Mouse (Mus musculus): ENCODE measurements around the gene Gab1.

The Gab1 gene

DNA sequence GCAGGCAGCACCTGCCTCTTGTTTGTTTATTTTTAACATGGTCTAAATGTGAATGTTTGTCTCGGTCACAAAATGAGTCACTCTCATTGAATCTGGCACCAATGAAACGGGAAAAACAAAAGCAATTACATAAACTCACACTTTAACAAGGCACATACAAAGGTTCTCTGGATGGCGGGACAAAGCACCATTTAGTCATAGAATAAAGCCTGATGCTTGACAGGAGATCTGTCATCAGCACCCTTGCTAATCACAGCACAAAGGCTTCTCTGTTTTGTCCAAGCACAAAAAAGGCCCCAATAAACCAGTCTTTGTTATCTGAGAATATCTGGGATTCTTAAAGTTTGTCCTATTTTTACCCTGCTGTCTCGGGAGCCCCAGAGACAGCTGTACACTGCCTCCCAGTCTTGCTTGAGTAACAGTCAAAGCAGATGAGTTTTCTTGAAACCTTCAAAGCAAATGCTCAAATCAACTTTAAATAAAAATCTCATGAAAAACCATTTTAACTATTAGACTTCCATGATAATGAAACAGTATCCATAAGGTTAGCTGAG, 76.2 kb downstream of the Gab1 start:
- DNase-seq: no peak

DNA sequence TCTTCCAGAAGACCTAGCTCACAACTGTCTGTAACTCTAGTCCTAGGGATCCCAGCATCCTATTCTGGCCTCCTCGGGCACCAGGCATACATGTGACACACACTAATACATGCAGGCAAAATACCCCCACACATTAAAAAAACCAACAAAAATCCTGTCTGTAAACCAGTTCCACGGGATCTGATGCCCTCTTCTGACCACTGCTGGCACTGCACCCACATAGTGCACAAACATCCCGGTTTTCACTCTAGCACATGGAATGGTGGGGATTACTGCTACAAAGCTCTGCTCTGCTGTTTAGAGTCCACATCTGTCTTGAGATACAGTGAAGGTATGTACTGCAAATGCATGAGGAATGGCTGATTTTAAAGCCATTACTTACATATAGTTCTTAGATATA, 81.5 kb downstream of the Gab1 start:
- DNase-seq: no peak

DNA sequence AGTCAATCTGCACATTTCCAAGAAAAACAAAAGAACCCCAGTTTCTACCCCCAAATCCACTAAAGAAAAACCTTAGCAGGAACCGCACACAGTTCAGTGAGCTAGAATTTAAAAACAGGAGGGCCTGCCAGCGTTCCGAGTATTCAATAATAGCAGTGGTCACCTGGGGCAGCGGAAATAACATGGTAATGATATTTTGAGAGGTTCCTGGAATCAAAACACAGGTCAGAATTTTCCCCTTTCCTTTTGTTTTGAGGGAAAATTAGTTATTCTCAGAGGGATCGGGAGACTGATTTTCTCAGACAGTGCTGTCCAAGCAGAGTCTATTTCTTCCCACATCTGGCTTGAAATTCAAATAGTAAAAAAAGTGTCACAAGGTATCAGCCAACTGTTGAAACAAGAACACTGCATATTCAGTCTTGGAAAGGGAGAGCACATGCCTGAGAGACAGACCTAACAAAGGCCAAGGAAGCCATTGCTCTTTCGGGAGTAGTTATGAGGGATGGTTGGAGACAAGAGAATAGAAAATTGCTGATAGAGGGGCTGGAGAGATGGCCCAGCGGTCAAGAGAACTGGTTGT, 82.0 kb downstream of the Gab1 start:
- DNase-seq: no peak

DNA sequence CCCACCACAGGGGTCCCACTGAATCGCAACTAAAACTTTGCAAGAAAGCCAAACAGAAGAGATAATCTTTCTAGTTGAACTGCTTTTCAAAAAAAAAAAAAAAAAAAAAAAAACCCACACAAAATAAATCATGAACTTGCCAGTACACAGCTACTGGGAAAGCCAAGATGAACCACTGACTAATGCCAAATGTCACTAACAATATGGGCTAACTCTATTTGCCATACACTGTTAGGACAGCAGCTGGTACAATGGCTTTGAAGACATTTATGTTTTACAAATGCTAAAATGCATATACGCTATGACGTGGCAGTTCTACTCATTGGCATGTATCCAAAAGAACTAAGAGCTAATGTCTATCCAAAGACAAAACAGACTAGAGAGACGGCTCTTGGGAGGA, 84.2 kb downstream of the Gab1 start:
- DNase-seq: no peak

DNA sequence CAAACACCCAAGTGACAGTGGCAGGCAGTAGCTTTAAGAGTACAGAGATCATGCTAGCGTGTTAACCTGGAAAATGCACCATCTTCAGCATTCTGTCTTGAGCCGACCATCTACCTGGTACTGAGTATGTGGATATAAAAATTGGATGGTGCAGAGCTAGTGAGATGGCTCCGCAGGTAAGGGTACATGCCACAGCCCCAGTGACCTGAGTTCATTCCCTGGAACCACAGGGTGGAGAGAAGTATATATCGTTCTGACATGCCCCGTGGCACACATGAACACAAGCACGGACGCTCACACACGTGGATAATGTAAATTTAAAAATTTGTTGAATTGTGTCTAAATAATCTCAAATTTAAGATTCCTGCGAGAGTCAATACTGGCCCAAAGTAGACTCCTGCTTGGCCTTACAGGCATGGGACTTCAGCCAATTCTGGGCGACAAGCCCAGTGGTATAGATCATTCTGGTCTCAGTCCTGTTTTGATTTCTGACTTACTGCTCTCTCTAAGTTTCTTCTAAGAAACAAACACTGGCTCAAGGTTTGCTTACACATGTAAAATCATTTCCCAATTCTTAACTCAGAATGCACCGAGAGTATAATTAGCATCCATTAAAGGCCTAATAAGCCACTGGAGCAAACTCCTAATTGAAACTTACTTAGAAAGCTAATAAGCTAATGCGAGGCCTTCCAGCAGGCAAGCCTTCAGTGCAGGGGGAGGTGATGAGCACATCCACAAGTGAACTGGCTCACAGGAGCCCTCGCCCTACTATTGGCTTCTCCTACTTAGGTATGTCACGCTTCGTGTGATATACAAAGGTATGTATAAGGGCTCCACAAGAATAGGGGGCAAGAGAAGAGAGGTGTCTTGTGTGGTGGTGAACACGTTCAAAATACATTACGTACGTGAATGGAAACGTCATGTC, 85.5 kb downstream of the Gab1 start:
- DNase-seq: no peak

DNA sequence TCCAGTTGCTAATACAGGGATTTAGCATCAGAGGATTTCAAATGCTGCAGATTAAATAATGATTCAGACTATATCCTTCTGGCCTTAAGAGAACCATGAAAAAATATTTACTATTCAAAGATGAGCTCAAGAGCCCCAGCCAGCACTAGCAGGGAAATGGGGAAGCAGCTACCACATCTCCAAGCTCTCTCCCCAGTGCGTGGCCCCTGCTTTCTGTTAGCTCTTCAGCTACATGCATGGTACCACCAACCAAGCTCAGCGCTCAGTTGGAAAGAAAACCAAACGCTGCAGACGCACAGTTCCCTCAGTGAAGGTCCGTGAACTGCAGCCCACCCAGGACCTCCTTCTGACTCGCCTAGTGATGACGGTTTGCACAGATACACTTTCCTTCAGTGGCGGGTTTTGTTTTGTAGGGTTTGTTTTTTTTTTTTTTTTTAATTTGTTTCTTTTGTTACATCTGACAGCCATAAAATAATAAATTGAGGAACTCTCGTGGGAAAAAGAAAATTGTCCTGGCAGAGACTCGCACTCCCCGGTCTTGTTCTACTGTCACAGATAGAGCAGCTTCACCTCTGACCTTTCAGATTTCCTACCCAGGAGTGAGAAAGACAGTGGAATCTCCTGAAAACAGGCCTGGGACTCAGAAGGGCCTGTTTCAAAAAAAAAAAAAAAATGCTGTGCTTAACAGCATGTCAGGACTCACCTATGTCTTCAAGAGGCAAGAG, 86.4 kb downstream of the Gab1 start:
- peak in 1 of 2 experiments; percentile 55 for DNase-seq

DNA sequence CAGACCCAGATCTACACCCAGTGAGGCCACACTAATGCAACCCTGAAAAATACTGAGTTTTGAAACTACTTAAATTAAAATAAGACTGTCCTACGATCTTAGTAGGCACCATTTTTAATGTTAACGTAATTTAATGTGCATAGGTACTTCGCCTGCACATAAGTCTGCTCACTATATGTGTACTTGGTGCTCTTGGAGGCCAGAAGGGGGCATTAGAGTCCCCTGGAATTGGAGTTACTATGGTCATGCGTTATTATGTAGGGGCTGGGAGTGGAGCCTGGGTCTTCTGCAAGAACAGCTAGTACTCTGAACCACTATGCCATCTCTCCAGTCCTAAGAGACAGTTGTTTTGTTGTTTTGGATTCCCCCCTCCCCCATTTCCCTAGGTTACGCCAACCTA, 88.1 kb downstream of the Gab1 start:
- no peak for DNase-seq

DNA sequence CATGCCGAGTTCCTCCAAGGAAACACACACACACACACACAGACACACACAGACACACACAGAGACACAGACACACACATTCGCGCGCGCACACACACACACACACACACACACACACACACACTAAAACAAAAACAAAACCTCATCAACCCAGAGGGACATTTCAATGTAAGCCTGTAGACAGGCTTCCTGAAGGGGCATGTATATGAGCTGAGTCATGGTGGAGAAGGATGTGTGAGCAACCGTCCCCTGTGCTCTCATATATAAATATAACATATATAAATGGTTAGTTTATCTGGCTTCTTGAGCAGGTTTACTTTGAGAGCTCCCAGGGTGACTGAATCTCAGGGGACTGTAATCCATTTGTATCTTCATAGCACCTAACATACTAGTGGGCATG, 91.0 kb downstream of the Gab1 start:
- no peak for DNase-seq

DNA sequence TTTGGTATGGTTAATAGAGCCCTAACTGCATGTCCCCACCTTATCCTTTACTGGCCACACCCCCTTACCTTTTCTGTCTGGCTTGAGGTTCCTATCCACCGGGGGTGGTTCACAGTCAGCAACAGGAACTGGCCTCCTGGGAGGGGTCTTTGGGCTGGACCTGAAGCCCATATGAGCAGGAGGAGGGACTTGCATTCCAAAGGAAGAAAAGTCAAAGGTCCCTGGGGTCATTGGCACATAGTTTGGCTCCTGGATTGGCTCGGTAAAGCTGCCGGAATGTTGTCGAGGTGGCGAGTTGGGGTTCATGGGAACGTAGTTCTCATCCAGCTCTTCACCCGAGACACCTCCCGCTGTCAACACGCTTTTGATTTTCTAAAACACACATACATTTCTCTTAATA, 95.8 kb downstream of the Gab1 start:
- DNase-seq: peak in 1 of 2 experiments; percentile 26

DNA sequence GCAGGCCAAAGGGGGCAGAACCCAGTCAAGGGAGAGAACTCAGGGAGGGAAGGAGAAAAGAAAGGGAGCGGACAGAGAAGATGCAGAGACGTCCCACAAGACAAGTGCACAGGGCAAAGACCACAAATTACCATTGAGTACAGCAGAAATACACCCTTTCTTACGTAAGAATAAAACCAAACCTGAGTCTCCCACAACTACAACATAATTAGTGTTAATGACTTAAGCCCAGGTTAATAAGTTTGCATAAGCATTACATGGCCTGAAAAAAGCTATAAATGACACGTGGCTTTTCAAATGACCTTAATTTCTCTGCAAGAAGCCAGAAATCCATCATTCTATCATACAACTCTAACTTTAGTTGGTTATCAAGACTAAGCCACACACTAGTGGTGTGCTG, 97.0 kb downstream of the Gab1 start:
- peak in 1 of 2 experiments; percentile 28 for DNase-seq

DNA sequence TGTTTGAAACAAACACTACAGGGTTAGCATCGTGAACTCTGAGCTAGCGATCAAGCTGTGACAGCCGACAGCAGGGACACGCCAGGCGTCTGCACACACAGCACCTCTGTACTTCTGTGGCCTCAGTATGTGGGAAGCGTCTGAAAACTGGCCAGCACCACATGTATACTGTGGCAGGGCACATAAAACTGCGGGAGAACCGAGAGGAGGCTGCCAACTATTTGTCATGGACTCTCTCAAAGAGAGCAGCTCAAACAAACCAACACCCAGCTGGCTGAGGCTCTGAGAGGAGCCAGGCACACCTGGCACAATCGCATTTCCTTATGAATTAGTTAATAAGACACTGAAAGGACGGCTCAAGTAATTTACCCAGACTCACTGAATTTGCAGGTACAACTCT, 99.0 kb downstream of the Gab1 start:
- no peak for DNase-seq

DNA sequence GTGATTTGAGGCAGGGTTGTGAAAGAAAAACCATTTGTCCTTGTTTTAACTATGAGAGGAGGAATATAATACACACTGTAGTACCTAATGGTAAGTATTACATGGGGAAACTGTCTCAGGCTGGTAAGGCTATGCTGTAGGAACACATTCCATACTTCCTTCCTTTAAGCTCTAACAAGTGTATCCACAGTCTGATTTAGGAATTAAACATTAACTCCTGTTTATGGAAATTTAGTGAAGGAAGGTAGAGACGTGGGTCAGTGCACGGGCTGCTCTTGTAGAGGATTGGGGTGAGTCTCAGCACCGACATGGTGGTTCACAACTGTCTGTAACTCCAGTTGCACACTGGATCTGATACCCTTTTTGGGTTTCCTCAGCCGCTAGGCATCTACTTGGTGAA, 100.0 kb downstream of the Gab1 start:
- no peak for DNase-seq

DNA sequence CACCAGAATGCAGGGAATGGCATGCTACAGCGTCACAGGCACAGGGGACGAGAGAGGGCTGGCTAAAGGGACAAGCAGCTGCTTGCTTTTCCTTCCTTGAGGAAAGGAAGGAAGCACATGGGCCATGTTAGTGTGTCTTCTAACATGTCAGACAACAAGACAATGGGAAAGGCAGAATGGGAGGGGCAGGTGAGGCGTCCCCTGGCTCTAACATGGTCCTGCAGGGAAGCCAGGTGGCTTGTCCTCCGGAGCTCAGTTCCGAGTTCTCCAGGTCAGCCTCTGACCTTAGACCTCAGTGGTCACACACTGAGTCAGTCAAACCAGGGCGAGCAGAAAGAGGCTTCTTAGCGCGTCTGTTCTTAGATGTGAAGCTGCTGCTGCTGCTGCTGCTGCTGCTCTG, 103.9 kb downstream of the Gab1 start:
- no peak for DNase-seq

DNA sequence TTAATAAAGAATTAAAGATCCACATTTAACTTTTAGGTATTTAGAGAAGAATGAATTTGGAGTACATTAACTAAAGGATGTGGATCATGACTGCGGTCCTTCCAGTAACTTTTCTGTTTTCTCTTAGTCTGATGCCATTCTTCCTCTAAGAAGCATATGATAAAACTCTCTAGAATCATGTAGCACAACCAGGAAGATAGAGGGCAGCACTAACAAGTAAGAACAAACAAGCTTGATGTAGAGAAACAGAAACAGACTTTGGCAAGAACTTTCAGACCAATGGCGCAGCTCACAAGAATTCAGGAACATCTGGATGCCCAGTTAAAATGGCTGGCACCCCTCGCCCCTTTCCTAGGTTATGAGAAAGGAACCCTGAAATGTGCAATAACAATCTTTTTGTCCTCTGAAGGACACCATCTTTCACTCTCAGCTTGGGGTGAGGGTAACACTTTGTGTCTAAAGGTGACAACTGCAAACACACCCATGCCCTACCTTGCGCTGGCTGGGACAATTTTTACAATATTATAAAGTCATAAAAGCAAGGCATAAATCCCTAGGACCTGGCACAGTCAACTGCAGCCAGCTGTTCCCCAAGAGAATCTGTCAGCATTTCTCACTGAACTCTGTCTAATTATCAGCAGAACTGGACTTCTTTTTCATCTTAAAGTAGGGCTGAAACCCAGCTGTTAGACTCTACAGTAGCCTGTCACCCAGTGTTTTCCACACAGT, 107.4 kb downstream of the Gab1 start:
- peak in 1 of 2 experiments; percentile 47 for DNase-seq

DNA sequence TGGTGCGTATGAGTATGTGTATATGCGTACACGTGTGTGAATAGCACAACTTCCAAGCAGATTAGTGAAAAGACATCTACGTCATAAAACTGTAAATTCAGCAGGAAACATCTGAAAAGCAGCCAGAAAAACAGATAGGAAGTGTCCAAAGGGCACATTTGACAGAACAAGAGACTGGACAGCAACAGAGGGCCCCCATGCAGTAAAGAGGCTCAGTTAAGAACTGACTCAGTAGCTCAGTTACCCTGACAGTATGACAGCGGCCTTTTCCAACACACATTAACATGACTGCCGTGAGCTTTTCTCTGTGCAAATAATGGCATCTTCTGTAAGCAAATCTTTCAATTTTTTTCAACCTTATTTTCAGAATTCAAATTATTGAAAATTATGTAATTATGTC, 111.9 kb downstream of the Gab1 start:
- DNase-seq: no peak

DNA sequence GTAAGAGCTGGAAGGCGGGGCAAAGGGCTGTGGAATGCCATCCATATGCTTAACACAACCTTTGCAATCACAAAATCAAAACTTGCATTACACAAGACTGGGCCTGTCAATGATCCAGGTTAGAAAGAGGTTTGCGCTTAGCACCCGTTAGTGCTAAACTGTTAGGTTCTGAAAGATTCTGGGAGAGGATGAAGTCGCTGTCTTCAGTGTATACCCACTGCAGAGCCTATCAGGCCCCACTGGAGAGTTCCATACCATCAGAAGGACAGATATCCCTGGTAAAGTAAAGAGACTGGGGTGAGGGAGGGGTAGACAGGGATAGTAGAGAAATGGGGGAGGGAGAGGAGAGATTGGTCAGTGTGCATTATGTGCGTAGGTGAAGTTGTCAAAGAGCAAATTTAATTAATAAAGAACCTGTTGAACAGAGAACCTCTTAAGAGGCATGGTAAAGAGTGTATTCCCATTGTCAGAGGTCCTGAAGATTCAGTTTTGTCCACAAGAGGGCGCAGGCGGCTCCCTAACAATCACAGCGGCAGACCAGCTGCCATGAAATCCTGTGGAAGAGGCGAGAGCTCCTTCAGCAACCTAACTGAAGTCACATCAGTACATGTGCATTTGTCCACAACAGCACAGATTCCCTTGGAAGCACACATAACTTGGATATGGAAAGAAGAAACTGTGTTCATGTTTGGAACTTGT, 127.2 kb downstream of the Gab1 start:
- peak; percentile 65 to 88 for DNase-seq

DNA sequence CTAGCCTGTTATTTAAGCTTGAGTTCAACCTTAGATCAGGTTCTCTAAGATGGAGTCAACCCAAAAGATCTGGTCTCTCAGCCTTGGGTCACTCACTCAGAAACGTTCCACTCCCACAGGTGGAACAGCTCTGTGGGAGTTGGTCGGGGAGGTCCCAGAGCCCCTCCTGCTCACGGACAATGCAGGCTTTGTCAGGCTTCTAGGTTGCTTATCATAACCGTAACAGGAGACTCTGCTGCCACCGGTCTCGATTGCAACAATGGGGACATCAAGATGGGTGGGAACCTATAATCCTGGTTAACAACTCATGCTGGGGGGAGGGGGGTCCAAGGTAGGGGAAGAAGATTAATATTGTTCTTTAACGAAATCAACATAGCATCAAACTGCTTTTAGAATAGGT, 127.9 kb downstream of the Gab1 start:
- no peak for DNase-seq

DNA sequence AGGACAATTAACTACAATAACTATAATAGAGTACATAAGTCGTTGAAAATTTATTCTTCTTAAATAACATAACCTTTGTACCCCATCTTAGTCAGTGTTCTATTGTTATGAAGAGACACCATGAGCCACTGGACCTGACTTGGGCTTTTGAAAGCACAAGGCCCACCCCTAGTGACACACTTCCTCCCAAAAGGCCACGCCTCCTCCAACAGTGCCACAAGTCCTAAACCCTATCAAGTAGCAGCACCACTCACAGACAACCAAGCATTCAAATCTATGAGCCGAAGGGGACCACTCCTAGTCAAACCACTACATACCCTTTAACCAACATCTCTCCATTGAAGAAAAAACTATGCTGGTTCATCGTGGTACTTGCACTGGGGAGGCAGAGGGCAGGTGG, 131.2 kb downstream of the Gab1 start:
- no peak for DNase-seq

DNA sequence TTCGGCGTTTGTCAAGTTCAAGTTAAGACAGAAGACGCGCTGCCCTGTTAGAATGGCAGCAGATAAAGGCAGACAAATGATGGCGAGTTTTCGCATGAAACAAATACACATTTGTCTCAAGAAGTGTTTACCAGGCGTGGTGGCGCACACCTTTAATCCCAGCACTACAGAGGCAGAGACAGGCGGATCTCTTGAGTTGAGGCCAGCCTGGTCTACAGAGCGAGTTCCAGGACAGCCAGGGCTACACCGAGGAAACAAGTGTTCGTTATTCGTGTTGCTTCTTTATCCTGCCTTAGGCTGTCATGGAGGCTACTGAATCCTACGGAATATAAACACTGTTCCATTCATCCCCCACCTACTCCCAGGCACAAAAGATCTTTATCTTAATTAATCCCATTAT, 140.4 kb downstream of the Gab1 start:
- DNase-seq: no peak

DNA sequence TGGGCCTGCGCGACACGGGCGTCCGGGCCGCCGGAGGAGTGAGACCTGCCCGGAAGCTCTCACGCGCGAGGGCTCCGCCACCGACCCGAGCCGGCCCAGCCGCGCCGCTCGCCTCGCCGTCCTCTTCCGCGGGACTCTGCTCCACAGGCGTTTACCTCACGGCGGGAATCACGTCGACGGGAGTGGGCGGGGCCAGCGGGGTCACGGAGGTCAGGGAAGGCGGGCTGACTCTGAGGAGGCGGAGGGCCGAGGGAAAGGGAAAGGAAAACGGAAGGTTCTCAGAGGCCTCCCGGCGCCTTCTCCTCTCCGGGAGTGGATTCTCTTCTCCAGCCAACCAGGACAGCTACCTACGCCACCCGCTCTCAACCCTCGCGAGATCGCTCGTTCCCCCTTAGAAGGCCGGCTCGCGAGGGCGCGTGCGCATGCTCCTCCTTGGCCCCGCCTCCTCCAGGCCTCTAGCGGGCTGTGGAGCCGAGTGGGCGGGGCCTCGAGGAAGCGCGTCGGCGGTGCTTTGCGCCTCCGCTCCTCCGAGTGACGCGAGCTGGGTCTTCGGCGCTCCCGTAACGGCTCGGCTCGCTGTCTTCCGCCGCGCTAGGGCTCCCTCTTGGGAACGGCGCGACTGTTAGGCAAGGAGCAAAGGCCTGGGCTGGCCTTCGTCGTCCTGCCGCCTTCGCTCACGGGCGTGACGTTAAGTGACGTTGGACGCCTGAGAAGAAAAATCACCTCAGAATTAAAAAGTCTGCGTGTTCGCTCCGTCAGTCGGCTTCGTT, 141.0 kb downstream of the Gab1 start, which contains the start of gene Smarca5:
TSS of gene Smarca5 (minus strand) at position 343 of the 770 bp plus-strand sequence.
- DNase-seq: peak; percentile 96

Measured in kidney, adult 8-10 months (tissue).